Mouse (Mus musculus): Measurements from ENCODE around the gene Glg1. TPM values are rescaled to one million over a fixed set of nuclear protein-coding genes. Genes with fewer than 3 reads are reported as not detected.
A peak's percentile ranks its signal among the peaks of the same experiment; 100 is the strongest.
"Not testable (repeated sequence)": the region's sequence is repeated elsewhere in the genome, so short reads cannot be mapped to it uniquely, and the experiment has no call there.

The Glg1 gene
- total RNA-seq, 1 experiment from 2014 or later: 98.6 TPM

DNA sequence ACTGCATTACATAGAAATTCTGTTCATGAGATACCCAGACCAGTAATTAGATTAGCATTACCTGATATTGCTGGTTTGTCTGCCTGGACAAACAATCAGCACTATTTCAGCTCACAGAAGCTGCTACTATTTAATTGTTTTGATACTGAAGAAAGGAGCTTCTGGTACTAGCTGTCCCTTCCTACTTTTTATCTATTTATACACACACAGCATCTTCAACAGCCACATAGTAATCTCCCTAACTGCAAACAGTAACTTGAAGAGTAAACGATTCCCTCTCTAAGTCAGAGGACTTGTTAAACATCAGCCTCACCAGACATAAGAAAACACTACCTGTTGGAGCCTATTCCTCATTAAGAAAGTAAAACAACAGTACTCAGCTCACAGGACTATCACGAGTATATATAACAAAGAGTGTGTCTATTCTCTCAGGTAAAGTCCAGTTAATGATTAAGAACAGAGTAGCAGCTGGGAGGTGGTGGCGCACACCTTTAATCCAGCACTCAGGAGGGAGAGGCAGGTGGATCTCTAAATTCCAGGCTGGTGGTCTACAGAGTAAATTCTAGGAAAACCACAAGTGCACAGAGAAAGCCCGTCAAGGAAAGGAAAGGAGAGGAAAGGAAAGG lies 6.4 kb downstream of the Glg1 start:
- DNase-seq: no peak

DNA sequence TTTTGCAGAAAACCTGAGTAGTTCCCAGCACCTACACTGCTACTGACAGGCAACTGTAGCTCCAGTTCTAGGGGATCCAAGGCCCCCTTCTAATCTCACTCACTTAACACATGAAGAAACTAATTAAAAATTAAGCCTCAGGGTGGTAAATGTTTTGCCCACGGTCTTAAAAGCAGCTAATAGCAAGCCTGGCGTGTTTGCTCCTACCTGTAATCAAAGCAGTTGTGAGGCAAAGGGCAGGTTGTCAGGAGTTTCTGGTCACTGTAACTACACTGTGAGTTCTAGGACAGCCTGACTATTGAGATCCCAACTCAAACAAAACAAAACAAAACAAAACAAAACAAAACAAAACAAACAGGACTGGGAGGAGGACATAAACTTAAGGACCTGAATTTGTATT lies 8.9 kb downstream of the Glg1 start:
- no peak for DNase-seq

DNA sequence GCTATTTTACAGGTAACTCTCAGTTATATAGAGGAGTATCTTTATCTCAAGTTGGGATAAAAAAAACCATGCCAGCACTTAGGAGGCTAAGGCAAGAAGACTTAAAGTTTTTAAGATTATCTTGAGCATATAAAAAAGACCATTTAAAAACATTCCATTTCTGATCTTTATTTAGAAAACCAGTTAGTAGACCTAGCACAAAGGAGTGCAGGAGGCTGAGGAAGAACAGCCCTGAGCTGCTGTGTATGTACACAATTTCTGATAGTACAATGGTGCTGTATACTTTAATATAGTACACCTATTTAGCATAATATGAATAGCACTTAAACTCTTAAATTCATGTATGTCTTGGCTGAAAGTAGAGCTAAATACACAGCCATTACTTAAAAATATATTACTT lies 10.9 kb downstream of the Glg1 start:
- no peak for DNase-seq

DNA sequence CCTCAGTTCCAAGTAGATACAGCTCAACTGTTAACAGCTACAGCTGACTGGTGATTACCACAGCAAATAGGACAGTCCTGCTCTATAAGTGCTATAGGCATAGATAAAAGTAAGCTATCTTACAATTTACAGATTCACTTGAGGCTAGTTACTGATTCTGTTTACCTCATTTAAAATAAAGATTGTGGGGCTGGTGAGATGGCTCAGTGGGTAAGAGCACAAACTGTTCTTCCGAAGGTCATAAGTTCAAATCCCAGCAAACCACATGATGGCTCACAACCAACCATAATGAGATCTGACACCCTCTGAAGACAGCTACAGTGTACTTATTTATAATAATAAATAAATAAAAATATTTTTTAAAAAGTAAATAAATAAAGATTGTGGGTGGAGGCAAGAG lies 12.2 kb downstream of the Glg1 start:
- DNase-seq: not testable (repeated sequence)

DNA sequence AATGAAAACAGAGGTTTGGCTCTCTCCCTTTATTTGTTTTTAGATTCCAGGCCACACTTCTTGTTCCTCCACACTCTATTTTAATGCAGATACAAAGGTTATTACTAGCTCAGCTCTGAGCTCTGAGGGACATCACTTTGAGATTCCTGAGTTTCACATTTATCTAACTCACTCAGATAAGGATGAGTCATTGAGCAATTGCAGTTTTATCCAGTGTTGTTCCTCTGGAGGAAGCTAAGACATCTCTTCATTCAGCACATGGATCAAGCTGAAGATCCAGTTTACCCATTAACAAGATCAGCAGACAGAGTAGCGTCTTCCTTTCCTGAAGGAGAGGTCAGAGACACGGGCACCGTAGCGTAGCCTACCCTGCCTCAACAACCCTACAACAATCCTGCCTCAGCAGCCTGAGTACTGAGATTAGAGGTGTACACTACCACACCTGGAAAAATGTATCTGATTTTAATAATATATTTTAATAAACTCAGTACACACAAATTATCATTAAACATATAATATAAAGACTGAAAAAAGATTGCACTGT lies 12.7 kb downstream of the Glg1 start:
- DNase-seq: no peak

DNA sequence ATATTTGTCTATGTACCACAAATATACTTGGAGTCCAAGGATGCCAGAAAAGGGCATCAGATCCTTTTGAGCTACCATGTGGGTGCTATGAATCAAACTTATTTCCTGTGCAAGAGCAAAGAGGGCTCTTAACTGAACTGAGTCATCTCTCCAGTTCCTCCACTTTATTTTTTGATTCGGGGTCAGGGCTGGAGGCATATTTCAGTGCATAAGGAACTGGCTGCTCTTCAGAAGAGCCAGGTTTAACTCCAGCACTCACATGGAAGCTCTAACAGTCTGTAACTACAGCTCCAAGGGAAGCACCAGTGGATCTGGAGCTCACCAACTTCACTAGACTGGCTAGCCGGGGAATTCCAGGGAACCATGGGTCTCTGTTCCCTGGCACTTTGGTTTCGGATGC lies 21.7 kb downstream of the Glg1 start:
- DNase-seq: peak; percentile 44

DNA sequence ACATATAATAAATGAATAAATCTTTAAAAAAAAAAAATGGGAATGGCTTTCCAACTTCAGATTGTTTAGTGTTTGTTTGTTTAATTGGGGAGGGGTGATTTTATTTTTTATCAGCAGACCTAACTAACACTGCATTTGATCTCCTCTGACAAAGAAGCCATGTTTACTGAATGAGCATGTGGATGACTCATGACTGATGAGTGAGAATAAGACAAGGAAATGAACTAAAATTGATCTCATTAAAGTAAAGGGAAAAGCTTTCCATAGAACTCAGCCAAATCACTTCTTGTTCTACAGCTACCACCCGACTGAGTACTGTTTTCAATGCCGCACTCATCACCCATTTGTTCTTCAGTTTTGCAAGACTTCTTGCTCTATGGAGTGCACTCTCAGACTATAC lies 25.3 kb downstream of the Glg1 start:
- DNase-seq: no peak

DNA sequence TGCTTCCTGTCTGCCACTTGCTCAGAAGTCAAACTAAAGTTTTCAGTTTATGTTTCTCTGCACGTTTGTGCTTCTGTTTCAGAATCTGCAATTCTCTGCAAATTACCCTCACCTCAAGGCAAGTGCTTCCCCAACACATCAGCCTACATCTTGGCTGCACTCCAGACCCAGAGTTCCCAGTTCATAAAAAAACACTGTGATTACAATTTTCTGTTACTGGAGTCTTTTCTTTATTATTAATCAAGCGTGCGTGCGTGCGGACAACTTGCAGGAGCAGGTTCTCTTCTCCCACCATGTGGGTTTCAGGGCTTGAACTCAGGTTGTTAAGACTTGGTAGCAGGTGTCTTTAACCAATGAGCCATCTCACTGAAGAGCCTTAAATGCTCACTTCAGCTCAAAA lies 34.9 kb downstream of the Glg1 start:
- DNase-seq: no peak

DNA sequence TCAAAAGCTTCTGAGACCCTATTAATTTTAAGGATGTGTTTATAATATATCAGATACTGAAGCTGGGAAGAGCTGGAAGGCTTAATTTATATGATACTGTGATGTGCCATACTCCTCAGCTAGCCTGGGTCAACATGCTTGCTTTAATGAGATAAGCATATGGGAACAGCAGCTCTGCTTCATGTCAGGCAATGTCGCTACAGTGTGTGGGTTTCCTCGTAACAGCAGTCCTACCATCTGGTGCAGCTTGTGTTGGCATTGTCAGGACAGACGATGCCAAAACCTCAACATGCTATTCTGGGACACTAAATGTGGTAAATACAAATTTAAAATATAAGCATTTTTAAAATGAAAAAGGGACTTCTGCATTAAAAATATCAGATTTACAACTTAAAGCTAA lies 40.9 kb downstream of the Glg1 start:
- no peak for DNase-seq

DNA sequence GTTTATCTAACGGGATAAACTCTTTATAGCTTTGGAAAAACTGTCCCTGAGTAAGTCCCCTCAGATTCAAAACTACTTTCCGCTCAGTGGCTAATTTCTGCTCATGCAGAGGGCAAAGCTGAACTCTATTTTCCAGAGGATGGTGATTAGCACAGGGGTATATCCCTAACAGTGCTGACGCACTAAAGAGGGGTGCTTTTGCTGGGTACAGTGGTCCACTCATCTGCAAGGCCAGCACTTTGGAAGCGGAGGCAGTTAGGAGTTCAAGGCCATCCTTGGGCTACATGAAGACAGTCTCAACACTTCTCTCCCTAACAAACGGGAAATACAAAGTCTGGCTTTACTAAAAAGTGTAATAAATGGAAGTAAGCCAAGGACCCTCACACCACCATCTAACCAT lies 45.6 kb downstream of the Glg1 start:
- no peak for DNase-seq

DNA sequence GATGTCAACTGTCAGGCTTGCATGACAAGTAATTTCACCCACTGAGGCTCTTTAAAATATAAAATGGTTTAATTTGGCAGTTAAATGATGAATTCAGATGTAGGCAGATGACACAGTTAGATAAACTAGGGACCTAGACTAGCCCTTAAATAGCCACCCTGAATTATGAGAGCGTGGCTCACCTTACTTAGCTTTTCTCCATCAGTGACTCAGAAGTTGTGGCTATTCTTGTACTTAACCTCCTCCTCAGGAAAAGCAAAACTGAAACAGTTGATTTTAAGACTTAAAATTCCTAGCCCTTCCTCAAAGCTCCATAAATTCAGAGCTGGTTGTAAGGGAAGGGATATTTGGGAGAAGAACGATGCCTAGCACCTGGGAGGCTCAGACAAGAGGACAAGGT lies 47.8 kb downstream of the Glg1 start:
- no peak for DNase-seq

DNA sequence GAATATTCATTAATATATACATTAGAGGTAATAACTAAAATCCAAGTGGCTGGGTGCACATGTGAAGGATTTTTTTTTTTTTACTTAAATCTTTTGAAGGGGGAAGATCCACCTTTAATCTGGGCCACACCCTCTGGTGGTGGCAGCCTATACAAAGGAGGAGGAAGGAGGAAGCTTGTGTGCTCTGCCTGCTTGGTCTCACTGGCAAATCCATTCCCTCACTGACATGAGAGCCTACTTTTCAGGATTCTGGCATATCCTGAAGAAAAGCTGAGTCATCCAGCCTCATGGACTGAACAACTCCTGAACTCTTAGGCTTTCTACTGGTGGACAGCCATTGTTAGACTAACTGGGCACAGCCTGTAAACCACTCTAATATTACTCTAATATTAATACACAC lies 49.1 kb downstream of the Glg1 start:
- DNase-seq: no peak

DNA sequence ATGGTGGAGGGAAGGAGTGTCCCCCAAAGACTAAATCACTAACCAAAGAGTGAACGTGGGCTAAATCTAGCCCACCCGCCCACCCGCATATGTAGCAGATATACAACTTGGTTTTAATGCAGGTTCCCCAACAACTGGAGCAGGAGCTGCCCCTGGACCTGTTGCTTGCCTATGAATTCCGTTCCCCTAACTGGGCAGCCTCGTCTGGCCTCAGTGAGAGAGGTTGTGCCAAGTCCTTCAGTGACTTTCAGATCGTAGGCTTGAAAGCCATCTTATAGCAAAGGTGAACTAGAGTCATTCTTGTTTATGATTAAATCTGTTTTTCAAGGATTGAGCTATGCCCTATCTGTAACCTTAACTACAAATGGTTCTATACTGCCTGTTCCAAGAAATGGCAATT lies 52.7 kb downstream of the Glg1 start:
- DNase-seq: no peak

DNA sequence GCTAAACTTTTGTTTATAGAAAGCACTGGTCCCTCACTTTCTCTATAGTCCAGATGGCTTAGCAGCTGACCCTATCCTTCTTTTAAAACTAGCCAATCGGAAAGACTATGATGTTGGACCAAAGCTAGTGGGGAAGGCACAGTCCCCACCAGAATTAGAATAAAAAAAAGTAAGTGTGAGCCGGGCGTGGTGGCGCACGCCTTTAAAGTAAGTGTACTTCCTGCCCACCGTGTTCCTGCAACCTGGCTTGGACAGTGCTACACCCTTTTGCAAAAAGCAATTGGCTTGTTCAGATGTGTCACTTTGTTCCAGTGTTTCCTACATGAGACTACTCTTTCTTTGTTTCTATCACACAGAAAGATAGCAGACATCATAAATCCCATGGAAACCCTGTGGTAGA lies 54.0 kb downstream of the Glg1 start:
- DNase-seq: no peak

DNA sequence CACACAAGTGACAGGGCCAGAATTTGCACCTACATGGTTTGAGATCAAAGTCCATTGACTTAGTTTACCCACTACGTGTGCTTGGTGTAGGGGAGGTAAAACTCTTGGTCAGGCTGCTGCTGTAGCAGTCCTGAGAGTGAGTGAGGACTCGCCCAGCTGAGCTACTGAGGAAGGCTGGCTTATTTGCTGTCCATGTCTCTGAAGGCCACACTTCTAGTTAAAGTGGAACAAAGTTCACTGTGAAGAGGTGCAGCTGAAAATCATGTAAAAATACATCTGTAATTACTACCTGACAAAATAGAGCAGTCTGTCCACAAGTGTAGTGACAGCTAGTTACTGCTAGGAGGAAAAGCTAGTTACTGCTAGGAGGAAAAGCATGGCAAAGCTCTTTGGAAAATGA lies 55.7 kb downstream of the Glg1 start:
- no peak for DNase-seq

DNA sequence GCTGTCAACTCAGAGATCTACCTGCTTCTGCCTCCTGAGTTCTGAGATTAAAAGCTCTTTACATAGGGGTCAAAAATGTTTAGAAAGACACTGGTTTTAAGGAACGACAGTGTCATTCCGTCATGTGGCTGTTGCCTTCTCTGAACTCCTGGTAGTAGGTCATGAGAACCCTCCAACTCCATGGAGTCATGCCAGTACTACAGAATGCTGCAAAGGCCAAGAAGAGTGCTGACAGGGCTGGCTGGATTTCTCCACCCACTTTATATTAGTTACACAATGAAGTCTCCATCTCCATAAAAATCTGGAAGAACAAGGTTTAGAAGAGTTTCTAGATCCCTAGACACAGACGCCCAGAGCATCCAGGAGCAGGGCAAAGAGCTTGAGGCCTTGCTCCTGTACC lies 61.0 kb downstream of the Glg1 start:
- no peak for DNase-seq

DNA sequence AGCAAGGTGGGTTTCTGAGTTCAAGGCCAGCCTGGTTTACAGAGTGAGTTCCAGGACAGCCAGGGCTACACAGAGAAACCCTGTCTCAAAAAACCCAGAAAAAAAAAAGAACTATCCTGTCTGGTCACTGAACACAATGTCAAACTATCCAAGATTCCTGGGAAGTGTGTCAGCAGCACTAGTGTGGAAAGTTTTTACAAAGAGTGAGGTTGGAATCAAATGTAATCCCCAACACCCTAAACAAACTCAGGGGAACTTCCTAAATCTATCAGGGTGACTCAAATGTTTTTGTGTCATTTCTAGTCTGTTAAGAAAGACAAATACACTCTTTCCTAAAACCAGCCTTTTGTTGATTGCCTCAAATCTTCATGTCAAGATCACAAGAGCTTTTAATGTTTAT lies 62.8 kb downstream of the Glg1 start:
- no peak for DNase-seq

DNA sequence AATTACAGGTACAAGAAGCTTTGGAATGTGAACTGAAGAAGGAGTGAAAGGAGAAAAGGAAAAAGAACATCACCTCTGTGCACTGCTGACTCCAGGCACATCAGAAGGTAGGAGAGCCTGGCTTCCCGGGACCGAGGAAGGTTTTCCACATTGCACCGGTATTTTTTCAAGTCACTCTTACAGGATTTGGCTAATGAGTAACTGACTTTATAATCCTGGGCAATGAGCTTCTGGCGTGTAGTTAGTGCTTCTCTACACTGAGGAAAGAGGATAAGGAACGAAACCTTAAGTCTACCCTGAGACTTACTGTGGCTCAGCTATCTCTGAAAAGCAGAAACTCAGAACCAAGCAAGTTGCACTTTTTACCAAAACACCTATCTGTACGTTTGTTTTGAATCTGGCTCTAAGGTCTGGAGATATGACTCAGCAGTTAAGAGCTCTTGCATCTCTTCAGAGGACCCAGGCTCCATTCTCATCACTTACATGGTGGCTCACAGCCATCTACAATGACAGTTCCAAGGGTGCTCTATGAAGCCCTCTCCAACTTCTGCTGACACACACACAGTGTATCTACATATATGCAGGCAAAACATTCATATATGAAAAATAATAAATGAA lies 70.3 kb downstream of the Glg1 start:
- DNase-seq: no peak

DNA sequence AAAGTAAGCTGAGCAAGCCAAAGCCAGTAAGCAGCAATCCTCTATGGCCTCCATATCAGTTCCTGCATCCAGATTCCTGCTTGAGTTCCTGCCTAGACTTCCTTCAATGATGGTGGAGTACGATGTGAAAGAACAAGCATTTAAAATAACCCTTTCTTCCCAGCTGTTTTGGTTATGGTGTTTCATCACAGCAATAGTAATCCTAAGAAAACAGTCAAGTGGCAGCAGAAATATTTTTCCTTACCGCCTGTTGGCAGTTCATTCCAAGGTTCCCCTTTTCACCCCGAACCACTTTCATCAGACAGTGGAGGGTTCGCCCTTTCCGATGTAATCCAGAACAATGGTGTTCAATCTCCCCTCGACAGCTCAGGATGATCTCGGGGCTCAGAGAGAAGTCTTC lies 71.5 kb downstream of the Glg1 start:
- DNase-seq: no peak

DNA sequence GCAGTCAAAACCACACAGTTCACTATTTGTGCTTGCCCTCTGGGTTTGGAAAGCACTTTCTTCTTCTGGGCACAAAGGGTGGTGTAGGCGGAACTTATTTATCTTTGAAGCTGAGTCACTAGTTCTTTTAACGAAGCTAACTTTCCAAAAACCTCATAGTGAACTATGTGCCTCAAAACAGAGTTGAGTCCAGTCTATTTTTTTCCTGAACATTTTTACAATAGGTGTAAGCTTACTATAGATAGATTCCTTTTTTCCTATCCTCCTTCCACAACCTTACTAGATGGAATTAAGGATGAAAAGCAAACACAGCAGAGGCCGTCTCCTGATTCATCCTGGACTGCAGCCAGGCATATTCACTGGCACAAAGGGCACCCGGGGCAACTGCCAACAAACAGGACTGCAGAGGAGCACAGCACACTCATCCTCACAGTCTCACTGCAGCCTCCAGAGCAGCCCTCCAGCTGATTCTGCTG lies 73.5 kb downstream of the Glg1 start:
- peak; percentile 90 for DNase-seq

DNA sequence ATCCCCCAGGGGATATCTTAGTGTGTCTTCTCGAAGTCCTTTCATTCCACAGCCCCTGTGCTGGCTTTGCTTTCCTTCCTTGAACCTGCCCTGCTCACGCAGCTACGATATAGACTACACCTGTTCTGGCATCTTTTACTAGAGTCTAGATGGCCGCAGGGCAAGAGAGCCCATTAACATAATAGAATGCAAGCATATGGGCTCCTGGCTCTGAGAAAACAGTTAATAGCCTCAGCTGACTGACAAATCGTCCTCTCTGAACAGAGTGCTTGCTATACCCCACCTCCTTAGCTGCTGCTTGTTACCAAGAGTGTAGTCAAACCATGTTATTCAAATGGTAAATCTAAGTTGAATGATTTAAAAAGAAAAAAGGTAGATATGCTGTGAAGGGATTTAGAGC lies 87.4 kb downstream of the Glg1 start:
- no peak for DNase-seq

DNA sequence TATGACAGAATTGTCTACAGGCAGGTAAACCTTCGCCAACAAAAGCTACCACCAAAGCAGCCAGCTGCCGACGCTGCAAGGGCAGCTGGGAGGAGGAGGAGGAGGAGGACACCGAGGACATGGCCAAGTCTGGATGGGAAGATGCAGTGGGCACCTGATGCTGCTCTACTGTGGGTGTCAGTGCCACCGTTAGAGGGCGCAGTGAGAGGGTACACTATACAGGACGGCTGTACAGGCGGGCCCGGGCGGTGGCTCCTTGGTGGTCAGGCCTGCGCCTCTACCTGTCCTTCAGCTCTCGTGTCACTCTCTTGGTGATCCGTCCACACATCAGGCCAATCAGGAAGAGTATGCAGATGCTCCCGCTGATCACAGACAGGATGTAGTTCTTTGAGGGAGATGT lies 101.4 kb downstream of the Glg1 start:
- DNase-seq: peak; percentile 82

DNA sequence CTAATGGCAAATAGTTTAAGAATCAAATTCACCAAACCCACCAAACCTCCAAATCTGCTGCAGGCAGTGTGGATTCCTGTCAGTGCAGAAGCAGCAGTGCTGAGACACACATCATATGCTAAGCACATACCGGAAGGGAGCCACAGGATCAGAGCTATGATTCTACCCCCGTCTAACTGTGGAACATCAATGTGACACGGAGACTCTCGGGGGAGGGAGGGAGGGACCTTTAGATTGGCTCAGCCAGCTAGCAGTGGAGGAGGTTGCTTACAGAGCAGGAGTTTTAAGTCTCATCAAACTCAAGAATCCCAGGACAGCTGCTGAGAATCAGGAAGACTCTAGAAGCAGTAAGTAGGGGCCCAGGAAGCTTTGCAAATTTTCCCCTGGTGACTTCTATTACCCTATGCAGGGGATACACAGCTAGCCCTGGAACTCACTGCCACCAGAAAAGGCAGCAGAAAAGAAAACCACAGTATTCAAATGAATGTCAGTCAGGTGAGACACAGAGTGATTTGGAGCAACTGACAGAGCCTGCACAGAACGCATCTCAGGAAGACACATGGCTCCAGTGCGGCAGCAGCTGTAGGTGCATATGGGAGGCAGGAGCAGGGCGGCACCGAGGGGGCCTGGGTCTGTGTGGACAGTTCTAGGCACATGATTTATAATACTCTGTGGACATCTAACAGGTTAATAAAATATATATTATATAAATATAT lies 103.1 kb downstream of the Glg1 start:
- DNase-seq: no peak

Measured in adrenal gland, postnatal 14 days (tissue).